Mouse (Mus musculus) ovary, adult 18-20 months (tissue): ENCODE measurements at regions not wholly inside any gene's neighbourhood (a gene's known extent, or its start where the extent isn't known, plus 50 kb on each side); places are given as distances from the start of the nearest gene placed in this dataset.

Experiments
- DNase-seq: peaks from one replicate; pipeline ENCODE4 v3.0.0; 2022; ENCODE audit warnings: low spot score, mixed read lengths

DNA sequence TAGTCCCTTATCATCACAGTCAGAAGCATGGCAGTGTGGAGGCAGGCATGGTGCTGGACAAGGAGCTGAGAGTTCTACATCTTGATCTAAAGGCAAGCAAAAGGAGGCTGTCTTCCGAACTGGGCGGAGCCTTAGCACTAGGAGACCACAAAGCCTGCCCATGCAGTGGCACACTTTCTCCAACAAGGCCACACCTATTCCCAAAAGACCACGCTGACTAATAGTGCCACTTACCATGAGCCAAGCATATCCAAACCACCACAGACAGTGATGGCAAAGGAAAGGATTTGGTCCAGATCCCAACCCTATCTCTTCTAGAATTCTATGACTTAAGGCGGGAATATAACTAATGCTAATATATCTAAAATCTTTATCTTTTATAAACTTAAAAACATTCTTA lies 169.4 kb upstream of the Prok2 start:
- no peak for DNase-seq

DNA sequence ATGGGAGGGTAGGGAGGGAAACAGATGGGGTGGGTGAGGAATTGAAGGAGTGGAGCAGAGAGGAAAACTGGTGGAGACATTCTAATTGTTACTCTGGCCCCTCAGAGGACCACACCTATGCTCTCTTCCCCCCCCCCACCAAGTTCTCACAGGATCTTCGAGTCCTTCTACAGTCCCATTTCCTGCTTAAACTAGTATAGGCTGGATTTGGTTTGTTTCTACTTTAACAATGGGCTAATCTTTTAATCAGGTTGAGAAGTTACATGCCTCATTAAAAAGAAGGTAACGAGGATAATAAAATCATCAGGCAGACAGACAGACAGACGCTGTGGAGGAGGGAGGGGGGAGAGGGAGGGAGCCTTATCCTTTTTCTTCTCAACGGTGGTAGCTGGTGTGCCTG lies 167.7 kb upstream of the Prok2 start:
- no peak for DNase-seq

DNA sequence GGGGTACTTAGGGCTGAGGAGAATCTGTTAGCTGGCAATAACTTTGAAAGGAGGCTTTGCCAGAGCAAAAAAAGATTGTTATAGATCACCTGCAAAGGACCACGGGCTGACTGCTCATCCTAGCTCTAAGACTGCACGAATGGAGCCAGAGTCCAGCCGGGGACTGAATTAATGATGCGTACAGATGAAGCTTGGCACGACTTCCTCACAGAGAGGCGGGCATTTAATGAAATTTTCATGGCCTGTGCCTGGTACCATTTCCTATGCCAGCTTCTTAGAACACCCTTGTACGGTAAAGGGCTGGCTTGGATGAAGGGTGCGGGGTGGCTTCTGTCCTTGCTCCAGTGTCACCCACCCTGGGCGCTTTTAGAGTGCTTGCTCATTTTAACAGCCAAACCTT lies 166.0 kb upstream of the Prok2 start:
- no peak for DNase-seq

DNA sequence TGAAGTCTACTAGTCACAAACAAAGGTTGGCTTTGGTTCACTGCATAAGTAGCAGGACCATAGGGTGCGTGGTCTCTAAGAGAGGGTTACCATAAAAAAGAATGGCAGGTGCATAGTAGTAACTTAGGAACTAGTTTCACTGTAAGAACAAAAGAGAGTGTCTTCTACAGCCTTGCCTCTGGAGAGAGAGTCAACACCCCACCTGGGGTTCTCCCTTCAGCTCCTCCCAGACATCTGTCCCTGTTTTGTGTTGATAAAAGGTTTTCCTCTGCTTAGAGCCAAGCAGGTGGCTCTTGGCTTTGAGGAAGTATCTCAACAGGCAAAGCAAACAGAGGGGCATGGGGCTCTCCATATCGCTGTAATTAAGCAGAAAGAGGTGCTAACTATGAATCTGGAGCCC lies 165.6 kb upstream of the Prok2 start:
- no peak for DNase-seq

DNA sequence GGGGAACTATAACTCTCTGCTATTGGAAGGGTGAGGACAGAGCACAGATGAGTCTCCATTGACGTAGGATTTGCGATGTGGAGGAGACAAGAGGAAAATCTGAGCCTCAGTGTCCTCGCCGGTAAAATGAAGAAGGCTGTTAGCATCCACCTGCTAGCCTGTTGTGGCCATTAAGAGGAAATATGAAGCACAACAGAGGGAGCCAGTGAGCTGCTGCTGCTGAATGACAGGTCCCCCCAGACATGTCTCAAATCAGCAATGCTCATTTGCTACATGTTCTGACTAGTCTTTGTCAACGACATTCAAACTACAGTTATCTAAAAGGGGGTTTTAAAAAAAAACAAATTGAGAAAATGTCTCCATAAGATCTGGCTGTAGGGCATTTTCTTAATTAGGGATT lies 164.6 kb upstream of the Prok2 start:
- no peak for DNase-seq

DNA sequence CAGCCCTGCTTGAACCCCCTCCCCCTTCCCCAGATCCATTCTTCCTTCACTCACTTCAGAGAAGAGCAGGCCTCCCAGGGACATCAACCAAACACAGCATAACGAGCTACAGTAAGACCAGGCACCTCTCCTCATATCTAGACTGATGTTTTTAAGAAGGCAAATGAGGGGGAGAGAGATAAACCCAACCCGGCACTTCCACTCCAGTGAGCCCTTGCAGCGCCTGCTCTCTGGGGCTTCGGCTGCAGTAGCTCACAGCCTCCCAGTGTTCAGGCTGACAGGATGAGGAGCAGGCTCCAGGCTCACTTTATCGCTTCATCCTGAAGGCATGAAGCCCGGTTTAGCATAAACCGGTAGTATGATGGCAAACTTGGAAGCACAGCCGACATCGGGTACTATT lies 162.9 kb upstream of the Prok2 start:
- DNase-seq, result no peak

DNA sequence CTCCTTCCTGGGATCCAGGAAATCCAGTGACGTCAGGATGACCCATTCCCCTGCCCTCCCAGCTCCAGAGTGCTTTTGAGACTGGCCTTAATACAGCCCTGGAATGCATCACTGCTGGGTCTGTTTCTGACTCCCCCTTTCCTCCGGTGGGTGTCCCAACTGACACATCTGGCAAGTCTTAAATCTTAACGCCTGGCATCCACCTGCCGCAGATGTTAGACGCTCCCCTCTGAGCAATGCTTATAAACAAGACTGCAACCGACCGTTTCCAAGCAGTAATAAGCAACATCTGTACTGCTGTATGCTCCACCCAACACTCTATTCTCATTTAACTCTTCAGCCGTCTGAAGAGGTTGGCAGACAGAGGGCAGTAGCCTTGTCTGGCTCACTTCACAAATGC lies 161.7 kb upstream of the Prok2 start:
- DNase-seq, result no peak

DNA sequence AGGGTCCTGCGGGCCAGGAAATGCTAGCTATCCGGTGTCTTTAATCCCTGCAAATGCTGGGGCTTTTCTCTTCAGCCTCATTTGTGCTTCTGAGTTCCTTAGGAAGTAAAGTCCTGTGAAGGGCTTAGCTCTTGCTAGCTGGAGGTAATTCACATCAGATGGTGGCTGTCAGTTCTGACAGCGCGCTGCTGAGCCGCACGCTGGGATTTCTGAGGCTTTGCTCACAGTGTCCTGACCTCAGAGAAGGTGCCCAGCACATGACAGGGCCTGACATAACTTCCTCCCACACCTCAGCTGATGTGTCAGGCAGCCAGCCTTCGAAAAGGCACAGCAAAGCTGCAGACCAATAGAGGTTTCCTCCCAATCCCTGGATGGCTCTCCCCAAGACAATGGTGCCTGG lies 158.6 kb upstream of the Prok2 start:
- no peak for DNase-seq

DNA sequence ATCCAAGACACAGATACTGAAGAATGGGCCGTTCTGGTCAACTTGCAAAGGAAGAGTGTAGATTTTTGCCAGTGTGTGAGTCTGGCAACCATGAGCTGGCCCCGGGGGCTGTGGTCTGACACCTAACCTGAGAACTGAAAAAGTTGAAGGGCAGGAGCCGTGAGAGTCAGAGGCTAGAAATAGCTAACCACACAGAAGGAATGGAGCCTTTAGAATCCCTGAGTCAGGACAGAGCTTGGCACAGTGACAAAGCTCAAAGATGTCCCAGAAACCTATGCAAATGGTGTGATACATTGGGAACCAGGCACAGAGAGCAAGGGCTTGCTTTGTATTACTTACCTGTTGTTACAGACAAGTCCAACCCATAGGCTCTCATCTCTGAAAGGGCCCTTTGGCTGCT lies 157.9 kb upstream of the Prok2 start:
- DNase-seq, result no peak

DNA sequence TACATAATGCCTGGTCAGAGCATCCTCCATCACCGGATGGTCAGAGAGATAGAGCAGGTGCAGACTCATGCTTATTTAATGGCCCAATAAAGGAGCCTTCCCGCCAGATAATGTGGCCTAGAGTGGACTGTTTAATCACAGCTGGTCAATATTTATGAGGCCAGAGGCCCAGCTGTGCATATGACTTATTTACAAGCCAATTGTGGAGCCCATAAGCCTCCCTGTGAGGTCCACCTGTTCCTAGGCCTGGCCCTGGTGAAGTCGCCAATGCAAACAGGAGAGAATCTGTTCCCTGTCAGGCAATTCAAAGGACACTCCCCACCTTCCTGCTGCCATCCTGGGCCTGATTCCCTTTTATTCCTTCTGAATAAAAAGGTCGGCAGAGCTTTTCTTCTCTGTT lies 155.4 kb upstream of the Prok2 start:
- DNase-seq, result no peak

DNA sequence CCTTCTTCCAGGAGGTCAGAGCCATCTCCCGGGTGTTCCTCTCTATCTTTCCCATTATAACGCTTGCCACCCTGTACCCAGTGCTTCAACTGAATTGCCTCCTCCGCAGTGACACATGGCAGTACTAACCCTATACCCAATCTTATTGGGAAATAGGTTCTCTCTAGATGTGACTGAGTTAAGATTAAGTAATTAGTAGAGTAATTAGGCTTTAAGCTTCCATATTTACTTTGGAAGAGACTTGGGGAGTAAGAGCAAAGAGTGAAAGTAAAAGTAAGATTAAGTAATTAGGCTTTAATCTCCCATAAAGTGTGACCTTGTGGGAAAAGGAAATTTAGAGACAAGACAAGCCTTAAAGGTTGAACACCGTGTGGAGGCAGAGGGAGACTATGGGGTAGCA lies 148.7 kb upstream of the Prok2 start:
- no peak for DNase-seq

DNA sequence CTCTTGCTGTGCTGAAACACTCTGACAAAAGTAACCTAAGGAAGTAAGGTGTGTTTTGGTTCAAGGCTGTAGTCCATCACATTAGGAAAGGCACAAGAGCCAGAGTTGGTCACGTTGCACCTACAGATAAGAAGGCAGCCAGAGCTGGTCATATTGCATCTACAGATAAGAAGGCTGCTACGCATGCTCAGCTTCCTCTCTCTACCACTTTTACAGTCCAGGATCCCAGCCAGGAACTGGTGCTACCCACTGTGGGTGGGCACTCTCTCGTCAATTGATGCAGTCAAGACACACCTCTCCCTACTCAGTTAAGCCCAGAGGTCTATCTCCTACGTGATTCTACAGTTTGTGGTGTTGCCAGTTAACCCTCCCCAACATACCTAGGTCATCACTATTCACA lies 147.8 kb upstream of the Prok2 start:
- no peak for DNase-seq

DNA sequence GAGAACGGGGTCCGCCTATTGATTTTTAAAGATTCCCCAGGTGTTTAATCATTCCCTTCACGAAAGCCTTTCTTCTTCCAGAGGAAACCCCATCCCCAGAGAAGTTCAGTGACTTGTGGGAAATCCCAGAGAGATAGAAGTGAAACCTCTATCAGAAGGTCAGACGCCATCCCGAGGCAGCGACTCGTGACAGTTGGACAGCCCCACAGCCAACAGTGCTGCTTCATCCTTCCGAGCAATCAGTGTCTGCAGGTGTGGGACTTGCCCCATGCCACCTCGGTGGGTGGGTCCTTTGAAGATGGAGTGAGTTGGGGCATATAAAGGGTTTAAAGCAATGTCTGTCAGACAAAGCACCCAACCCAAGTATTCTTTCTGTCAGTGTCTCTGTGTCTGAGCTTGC lies 139.9 kb upstream of the Prok2 start:
- no peak for DNase-seq

DNA sequence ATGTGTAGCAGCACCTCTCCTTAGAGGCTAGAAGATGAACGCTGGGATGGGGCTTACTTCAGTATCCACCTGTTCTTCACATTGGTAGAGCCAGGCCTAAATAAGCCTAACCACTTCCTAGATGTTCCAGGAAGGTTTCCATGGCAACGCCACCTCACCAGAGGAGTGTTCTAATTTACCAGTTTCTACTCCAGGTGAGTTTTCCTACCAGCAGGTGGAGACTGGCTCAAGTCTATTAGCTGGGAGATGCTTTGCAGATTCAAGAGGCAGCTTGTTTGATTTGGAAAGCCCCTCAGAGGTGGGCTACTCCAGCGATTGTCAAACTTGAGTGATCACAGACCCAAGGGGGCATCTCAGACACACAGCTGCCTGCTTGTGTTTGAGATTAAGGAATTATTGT lies 138.8 kb upstream of the Prok2 start:
- DNase-seq, result no peak

DNA sequence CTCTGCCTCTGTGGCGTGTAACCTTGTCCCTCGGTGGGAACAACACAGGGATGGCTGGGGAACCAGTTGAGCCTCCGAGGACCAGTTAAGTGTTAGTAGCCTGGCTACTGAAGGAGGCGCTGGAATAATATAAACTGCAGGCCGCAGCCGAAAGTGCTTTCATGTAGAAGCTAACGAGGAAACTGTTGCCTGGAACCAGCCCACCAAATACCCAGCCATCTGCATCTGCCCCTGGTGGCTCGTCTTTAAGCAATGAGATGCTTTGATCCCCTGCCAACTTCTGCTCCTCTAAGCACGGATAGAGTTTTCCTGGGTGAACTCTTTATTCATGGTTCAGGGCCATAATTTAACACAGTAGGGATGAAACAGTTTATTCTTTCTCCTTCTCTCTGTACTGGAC lies 137.2 kb upstream of the Prok2 start:
- DNase-seq, result no peak

DNA sequence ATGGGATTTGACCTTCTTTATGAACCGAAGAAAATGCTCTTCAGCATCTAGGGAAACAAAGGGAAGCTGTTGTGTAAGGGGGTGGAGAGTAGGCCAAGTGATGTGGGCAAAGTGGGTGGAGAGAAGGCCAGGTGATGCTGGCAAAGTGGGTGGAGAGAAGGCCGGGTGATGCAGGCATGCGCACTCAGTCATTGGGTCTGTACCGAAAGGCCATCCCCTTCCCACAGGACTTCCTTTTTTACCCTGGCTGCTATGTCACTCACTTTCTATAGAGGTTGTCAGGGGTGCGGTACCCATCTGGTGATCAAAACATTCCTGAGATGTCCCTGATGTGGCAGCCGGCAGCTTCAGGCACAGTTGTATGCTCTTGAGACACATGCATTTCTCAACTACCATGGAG lies 131.2 kb upstream of the Prok2 start:
- DNase-seq, result no peak

DNA sequence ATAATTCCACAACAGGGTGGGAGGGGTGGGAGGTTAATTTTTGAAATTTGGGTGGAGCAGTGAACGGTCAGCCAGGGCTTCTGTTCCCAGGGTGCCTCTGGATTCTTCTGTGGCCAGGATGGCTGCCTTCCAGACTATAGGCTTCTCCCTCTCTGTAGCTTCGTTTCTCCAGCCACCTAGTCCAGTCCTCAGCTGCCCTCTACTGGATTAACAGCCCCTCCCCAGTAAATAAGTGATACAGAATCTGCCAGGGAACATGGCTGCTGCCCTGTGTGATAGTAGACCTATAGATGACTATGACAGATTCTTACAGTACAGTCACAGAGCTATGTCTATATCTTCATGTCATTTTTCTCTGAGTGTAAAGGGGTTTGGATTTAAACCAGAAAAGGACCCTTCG lies 127.5 kb upstream of the Prok2 start:
- no peak for DNase-seq

DNA sequence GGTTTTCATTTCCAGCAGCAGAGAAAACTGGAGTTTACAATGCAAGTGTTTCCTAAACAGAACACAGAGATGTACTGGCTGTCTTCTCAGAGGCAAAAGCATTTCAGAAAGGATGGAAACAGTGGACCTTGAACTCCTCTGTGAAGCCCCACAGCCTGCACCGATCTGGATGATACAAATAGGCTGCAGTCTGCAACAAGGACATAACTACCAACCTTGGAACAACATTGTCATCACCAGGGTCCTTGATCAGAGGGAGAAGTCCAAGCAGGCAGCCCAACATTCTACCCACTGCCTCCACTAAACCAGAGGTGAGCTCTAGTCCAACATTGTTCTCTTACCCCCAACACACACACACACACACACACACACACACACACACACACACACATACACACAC lies 124.5 kb upstream of the Prok2 start:
- no peak for DNase-seq

DNA sequence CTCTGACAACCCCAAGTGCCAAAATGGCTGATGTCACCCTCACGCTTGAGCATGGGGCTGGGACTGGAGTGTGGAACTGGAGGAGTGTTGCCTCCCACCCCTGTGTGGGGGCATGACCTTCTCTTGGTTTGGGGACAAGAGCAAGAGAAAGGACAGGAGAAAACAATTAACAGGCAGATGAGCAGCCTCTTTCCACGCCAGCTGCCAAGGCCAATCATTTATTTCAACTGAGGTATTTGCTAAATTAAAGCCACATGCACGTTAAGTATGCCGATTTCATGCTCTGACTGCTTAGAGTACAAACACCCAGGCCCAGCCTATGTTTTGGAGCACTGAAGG lies 119.3 kb upstream of the Prok2 start:
- no peak for DNase-seq

DNA sequence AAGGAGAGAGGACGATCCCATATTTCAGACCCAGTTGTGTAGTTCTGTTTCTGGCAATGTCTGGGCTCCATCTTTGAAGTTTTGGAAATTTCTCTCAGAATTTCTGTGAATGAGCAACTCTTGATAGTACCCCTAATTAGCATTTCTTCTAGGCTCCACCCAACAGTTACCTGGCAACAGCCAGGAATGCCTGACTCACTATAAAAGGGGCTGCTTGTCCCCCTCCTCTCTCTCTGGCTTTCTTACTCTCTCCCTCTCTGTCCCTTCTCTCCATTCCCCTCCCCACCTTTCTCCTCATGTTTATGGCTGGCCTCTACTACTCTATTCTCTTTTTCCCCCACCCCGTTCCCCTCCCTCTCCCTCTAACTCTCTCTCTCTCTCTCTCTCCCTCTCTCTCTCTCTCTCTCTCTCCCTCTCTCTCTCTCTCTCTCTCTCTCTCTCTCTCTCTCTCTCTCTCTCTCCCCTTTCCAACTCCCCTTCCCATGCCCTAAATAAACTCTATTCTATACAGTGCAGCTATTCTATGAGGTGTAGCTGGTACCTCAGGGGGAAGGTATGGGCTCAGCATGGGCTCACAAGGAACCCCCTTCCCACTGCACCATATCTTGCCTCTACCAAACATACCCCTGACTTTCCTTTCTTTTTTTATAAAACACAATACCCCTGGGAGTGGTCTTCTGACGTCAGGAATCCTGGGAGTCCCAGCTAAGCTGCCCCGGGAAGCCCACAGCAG lies 118.7 kb upstream of the Prok2 start:
- no peak for DNase-seq

DNA sequence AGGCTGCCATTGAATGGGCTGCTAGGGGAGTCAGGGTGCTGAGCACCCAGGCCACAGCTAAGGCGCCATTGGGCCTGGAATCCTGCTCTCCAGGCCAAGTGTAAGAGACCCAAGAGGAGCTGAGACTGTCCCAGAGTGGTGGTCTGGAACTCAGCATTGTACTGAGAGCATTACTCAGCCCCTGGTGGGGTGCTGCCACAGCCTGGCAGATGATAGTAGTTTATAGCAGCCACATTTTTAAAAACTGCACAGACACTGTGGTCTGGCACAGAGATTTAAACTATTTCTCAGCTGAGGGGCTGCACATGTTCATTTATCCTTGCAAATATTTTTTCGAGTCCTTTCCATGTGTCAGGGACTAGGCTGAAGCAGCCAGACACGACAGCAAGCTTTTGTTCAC lies 117.3 kb upstream of the Prok2 start:
- DNase-seq, result no peak

DNA sequence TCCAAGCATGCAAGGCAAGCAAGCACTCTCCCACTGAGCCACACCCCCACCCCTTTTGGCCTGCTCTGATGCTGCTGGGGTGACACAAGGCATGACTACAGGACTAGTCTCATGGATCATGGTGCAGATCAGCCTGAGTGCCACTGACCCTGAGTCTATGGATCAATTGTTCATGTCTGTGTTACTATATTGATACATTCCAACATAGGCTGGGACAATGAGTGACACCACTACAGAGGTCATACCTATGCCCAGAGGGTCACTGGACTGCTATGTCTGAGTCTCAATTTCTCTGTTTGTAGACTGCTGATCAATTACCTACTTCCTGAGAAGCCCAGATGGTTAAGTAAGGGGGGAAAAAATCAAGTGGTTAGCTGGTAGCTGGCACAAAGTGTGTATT lies 116.5 kb upstream of the Prok2 start:
- DNase-seq, result no peak

DNA sequence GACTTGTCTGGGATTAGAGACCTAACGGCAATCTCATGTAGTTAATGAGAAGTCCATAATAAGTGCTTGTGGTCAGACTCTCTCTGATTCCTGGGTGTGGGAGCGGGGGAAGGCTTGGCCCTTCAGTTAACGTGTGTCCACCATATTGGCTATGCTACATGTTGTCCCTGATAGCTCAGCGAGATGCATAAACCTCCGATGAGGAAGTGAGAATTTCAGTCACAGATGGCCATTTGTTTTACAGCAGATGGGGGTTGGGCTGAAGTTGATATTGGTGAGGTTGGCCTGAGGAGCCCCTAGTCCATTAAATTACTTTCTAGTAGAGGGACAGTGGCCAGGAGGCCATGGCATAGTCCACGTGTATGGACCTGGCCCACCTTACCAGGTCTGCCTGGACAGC lies 114.6 kb upstream of the Prok2 start:
- no peak for DNase-seq

DNA sequence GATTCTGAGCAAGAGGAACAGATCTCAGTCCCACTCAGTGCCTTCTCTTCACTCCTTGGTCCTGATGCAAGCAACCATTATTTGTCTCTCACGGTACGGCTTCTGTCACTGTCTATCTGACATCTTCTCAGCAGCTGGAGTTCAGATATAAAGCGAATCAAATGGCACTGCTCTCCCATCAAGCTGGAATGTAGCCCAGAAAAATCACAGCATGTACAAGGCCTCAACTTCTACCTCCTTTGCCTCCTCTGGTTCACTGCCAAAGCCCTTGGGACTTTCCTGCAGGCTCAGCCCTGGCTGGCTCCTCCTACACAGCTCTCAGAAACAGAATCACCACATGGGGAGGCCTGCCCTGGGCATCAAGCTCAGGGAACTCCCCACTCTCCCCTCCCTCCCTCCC lies 107.1 kb upstream of the Prok2 start:
- peak; percentile 83 for DNase-seq

DNA sequence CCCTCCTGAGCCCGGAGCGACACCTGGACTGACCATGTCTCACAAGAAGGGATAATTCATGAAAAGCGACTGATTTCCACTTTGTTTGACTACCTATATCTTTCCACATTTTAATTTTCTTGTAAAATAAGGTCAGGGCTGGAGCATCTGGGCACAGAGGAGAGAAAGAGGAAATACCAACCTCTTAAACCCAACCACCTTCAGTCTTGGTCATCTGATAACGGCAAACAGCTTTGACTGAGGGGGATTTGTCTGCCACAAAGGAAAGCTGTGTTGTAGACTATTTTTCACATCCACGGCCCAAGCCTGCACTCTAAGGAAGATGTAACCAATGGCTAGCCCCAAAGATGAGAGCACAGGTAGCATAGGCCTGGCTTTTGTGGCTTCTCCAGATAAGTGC lies 101.4 kb upstream of the Prok2 start:
- no peak for DNase-seq
